Mouse (Mus musculus) lung, embryonic 14.5 days (tissue): ENCODE data around the gene Ckap2l. TPM values are rescaled to one million over a fixed set of nuclear protein-coding genes. Genes with fewer than 3 reads are reported as not detected.

ENCODE experiments used
- ATAC-seq: fragments of 200-750 bp; cut with Nextera tagmentation; 2 replicates; pipeline ENCODE4 v1.8.0; 2017; ENCODE audit warnings: mild to moderate bottlenecking, moderate TSS enrichment, moderate library complexity; ENCODE audit not compliant: insufficient read depth
- DNase-seq: peaks from one replicate; pipeline ENCODE4 v3.0.0-alpha.2; 2015
- H3K27ac ChIP-seq: fragments of 300-500 bp; sonication (generic); 2 replicates; pipeline ENCODE4 v1.5.1; 2014; ENCODE audit warnings: low read depth, mild to moderate bottlenecking, moderate library complexity
- H3K27me3 ChIP-seq: fragments of 300-500 bp; sonication (generic); 2 replicates; pipeline ENCODE4 v1.6.1; 2014; ENCODE audit warnings: low read length, control low read depth; ENCODE audit not compliant: insufficient read depth
- H3K36me3 ChIP-seq: fragments of 300-500 bp; sonication (generic); 2 replicates; pipeline ENCODE4 v1.6.1; 2014; ENCODE audit warnings: control low read depth; ENCODE audit not compliant: insufficient read depth
- H3K4me1 ChIP-seq: fragments of 300-500 bp; sonication (generic); 2 replicates; pipeline ENCODE4 v1.6.1; 2014; ENCODE audit warnings: antibody characterized with exemption, control low read depth; ENCODE audit not compliant: insufficient read depth
- H3K4me2 ChIP-seq: fragments of 300-500 bp; sonication (generic); 2 replicates; pipeline ENCODE4 v1.6.1; 2014; ENCODE audit warnings: mild to moderate bottlenecking
- H3K4me3 ChIP-seq: fragments of 300-500 bp; sonication (generic); 2 replicates; pipeline ENCODE4 v1.5.1; 2014; ENCODE audit warnings: low read depth, low read length
- H3K9ac ChIP-seq: fragments of 300-500 bp; sonication (generic); 2 replicates; pipeline ENCODE4 v1.6.1; 2014
- H3K9me3 ChIP-seq: fragments of 300-500 bp; sonication (generic); 2 replicates; pipeline ENCODE4 v1.6.1; 2016; ENCODE audit warnings: low read depth, low read length, control low read depth
- CTCF ChIP-seq: IDR thresholded peaks from 2 replicates; pipeline ENCODE4 v1.5.1; 2016; ENCODE audit warnings: antibody characterized with exemption, low read depth
- WGBS: fragments of 180-500 bp; shearing (Covaris S2); extraction: QIAGEN DNeasy Blood & Tissue Kit; methylation state at CpG from one replicate; pipeline ENCODE4 v1.1.7; 2014; 5-methylcytosine and 5-hydroxymethylcytosine counted together
- polyA plus RNA-seq: library from polyadenylated mRNA; unstranded; fragments of >200 nt; fragmentation: Nextera tagmentation; extraction: Ambion mirVana; gene quantifications from 2 replicates; pipeline ENCODE4 v1.2.1, GENCODE M21; 2014

Gene Ckap2l
- polyA plus RNA-seq, 1 experiment from 2014 or later = 73.4 TPM

GRCm38 (mm10) chr2:129221097-129221632 is 75.8 kb downstream of the Ckap2l start:
- Histone ChIP-seq H3K4me3 (no peak overlapping the region), H3K4me2 (no peak overlapping the region), H3K36me3 (no peaks in the 10 kb centered on the region), H3K9ac (no peak overlapping the region), H3K27me3 (no peaks in the 10 kb centered on the region), H3K9me3 (no peaks in the 10 kb centered on the region), H3K27ac (no peak overlapping the region), H3K4me1 (no peaks in the 10 kb centered on the region; the same call in 1 of the 2 replicates)
- no peak for TF ChIP-seq CTCF
- DNase-seq (peak; percentile 26), ATAC-seq (no peak)
- 71% methylated on average over 9 of the region's 9 CpGs for WGBS

GRCm38 (mm10) chr2:129218537-129219105 is 78.4 kb downstream of the Ckap2l start:
- Histone ChIP-seq H3K4me2 (no peak overlapping the region), H3K9ac (no peak overlapping the region), H3K4me1 (no peaks in the 10 kb centered on the region; the same call in 1 of the 2 replicates), H3K4me3 (no peak overlapping the region), H3K27me3 (no peaks in the 10 kb centered on the region), H3K9me3 (no peaks in the 10 kb centered on the region), H3K27ac (no peak overlapping the region), H3K36me3 (no peaks in the 10 kb centered on the region)
- DNase-seq (no peak), ATAC-seq (no peak)
- 78% methylated on average over 4 of the region's 4 CpGs for WGBS
- TF ChIP-seq CTCF = no peak

Other genes starting within 250 kb of the Ckap2l start
- 0.17 and 0.23 TPM in 2 replicates for gene Vinac1, start 249.0 kb downstream of the Ckap2l start, polyA plus RNA-seq
- gene Ttl, start 231.3 kb downstream of the Ckap2l start, polyA plus RNA-seq = 16.5 and 17.5 TPM in 2 replicates
- gene Polr1b, start 196.2 kb downstream of the Ckap2l start, polyA plus RNA-seq = 22.6 and 28.5 TPM in 2 replicates
- gene Chchd5, start 167.5 kb downstream of the Ckap2l start, polyA plus RNA-seq = 25.7 and 28.2 TPM in 2 replicates
- gene Slc20a1, start 98.4 kb downstream of the Ckap2l start, polyA plus RNA-seq = 29.5 and 34.4 TPM in 2 replicates
- gene Il1a, start 12.8 kb upstream of the Ckap2l start, polyA plus RNA-seq = not detected in 2 replicates
- not detected in 2 replicates for gene Il1b, start 73.9 kb upstream of the Ckap2l start, polyA plus RNA-seq
- gene F830045P16Rik, start 239.4 kb upstream of the Ckap2l start, polyA plus RNA-seq = not detected in 2 replicates